Mouse (Mus musculus) heart, embryonic 12.5 days (tissue): ENCODE measurements around the gene Brix1. TPM values are rescaled to one million over a fixed set of nuclear protein-coding genes. Genes with fewer than 3 reads are reported as not detected.

Experiments used
- ATAC-seq: fragments of 200-750 bp; cut with Nextera tagmentation; 2 replicates; pipeline ENCODE4 v1.8.0; 2017; ENCODE audit warnings: moderate TSS enrichment, moderate library complexity; ENCODE audit not compliant: insufficient number of reproducible peaks, low FRiP score
- H3K27ac ChIP-seq: fragments of 300-500 bp; sonication (generic); 2 replicates; pipeline ENCODE4 v1.5.1; 2016; ENCODE audit warnings: mild to moderate bottlenecking, moderate library complexity; ENCODE audit not compliant: poor library complexity, severe bottlenecking
- H3K27me3 ChIP-seq: fragments of 300-500 bp; sonication (generic); replicated peaks from 2 replicates; pipeline ENCODE4 v1.6.1; 2016; ENCODE audit warnings: mild to moderate bottlenecking, moderate library complexity
- H3K36me3 ChIP-seq: fragments of 300-500 bp; sonication (generic); 2 replicates; pipeline ENCODE4 v1.6.1; 2016; ENCODE audit warnings: mild to moderate bottlenecking, moderate library complexity
- H3K4me1 ChIP-seq: fragments of 300-500 bp; sonication (generic); replicated peaks from 2 replicates; pipeline ENCODE4 v1.6.1; 2016; ENCODE audit warnings: mild to moderate bottlenecking
- H3K4me2 ChIP-seq: fragments of 300-500 bp; sonication (generic); 2 replicates; pipeline ENCODE4 v1.6.1; 2016; ENCODE audit warnings: mild to moderate bottlenecking, moderate library complexity
- H3K4me3 ChIP-seq: fragments of 300-500 bp; sonication (generic); 2 replicates; pipeline ENCODE4 v1.5.1; 2016; ENCODE audit warnings: mild to moderate bottlenecking
- H3K9ac ChIP-seq: fragments of 300-500 bp; sonication (generic); 2 replicates; pipeline ENCODE4 v1.6.1; 2016; ENCODE audit warnings: mild to moderate bottlenecking, moderate library complexity
- H3K9me3 ChIP-seq: fragments of 300-500 bp; sonication (generic); replicated peaks from 2 replicates; pipeline ENCODE4 v1.6.1; 2016; ENCODE audit warnings: mild to moderate bottlenecking, moderate library complexity
- WGBS: fragments of 180-500 bp; shearing (Covaris S2); methylation state at CpG from one replicate; pipeline ENCODE4 v1.1.7; 2016; 5-methylcytosine and 5-hydroxymethylcytosine counted together
- polyA plus RNA-seq: library from polyadenylated mRNA; unstranded; fragments of >200 nt; fragmentation: Nextera tagmentation; extraction: Ambion mirVana; gene quantifications from 2 replicates; pipeline ENCODE4 v1.2.1, GENCODE M21; 2016

Gene Brix1
- polyA plus RNA-seq, 1 experiment from 2014 or later: 85.8 TPM

- 89% methylated on average over 11 of the region's 11 CpGs for WGBS
- no peak for ATAC-seq
Measured at GRCm38 (mm10) chr15:10495944-10496343, 10.2 kb upstream of the Brix1 start.

DNA sequence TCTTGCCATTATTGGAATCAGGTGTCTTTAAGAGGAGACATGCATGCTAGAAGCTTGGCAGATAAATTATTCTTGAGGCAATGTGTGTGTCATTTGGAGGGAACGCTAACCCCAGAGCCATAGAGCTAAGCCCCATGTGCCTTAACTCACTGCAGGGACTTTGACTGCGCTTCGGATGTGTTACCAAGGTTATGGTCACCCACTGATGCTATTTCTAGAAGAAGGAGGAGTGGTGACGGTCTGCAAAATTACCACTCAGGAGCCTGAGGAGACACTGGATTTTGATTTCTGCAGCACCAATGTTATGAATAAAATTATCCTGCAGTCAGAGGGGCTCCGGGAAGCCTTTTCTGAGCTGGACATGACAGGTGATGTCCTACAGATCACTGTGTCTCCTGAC is 4.4 kb upstream of the Brix1 start:
- WGBS: 85% methylated on average over 5 of the region's 5 CpGs
- Histone ChIP-seq H3K36me3 (peaks cover 38% of the 10 kb centered on the region), H3K27me3 (no peaks in the 10 kb centered on the region), H3K9me3 (no peaks in the 10 kb centered on the region), H3K9ac (no peak overlapping the region), H3K4me3 (no peak overlapping the region), H3K27ac (no peak overlapping the region), H3K4me2 (no peak overlapping the region), H3K4me1 (0 out of 2 replicates have a peak, but pooled peaks cover 2% of the 10 kb centered on the region)
- no peak for ATAC-seq

More at GRCm38 (mm10) chr15:10495944-10496343, 10.2 kb upstream of the Brix1 start:
- H3K36me3 ChIP-seq: peaks cover 29% of the 10 kb centered on the region
- no peaks in the 10 kb centered on the region for H3K9me3 ChIP-seq
- no peak overlapping the region for H3K4me2 ChIP-seq
- H3K4me3 ChIP-seq: no peak overlapping the region
- H3K4me1 ChIP-seq: no peaks in the 10 kb centered on the region
- no peaks in the 10 kb centered on the region for H3K27me3 ChIP-seq
- H3K9ac ChIP-seq: no peak overlapping the region
- H3K27ac ChIP-seq: no peak overlapping the region

DNA sequence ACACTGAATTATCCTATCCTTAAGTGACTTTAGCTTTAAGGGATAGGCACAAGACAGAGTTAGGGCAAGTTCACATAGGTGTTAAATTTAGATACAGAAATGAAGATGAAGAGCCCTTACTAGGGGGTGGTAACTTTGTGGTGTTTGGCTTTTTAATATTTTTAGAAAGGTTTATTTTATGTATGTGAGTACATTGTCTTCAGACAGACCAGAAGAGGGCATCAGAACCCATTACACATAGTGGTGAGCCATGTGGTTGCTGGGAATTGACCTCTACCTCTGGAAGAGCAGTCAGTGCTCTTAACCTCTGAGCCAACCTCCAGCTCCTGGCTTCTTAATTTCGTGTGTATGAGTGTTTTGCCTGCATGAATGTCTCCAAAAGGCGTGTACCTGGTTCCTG is 1.5 kb upstream of the Brix1 start:
- ATAC-seq: no peak
- H3K27ac ChIP-seq: no peak overlapping the region
- peaks cover 31% of the 10 kb centered on the region for H3K36me3 ChIP-seq
- H3K9me3 ChIP-seq: no peaks in the 10 kb centered on the region
- H3K9ac ChIP-seq: no peak overlapping the region
- H3K4me1 ChIP-seq: peaks cover 11% of the 10 kb centered on the region
- H3K4me3 ChIP-seq: peak overlapping the region; percentile 21; the same call in 1 of the 2 replicates
- no peaks in the 10 kb centered on the region for H3K27me3 ChIP-seq
- 63% methylated on average over 2 of the region's 2 CpGs for WGBS
- H3K4me2 ChIP-seq: peak overlapping the region; percentile 33

GRCm38 (mm10) chr15:10486365-10486839 is 655 bp upstream of the Brix1 start:
- H3K27ac ChIP-seq: peak overlapping the region; percentile 3; the same call in 1 of the 2 replicates
- WGBS: under 1% methylated on average over 18 of the region's 18 CpGs
- H3K36me3 ChIP-seq: peaks cover 33% of the 10 kb centered on the region
- no peaks in the 10 kb centered on the region for H3K27me3 ChIP-seq
- peak overlapping the region; percentile 90 for H3K9ac ChIP-seq
- peak; percentile 35 for ATAC-seq
- H3K4me3 ChIP-seq: peak overlapping the region; percentile 91
- no peaks in the 10 kb centered on the region for H3K9me3 ChIP-seq
- H3K4me1 ChIP-seq: peaks cover 11% of the 10 kb centered on the region
- H3K4me2 ChIP-seq: peak overlapping the region; percentile 95

DNA sequence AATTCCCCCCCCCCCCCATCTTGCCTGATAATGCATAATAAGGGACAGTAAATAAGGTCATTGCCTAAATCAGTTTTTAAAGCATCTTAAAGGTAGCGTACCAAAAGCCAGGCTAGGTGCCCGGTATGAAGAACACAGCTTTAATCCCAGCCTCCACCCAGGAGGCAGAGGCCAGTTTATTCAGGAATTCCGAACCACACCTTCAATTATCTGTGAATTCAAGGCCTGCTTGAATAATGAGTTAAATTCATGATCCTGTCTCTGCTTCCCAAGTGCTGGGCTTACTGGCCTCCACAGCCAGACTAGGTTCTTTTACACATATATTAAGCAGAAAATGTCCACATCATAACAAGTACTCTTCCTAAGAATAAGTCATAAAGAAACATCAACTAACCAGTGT is 14.8 kb downstream of the Brix1 start:
- H3K9me3 ChIP-seq: no peaks in the 10 kb centered on the region
- H3K4me1 ChIP-seq: peaks cover 13% of the 10 kb centered on the region; the same call in 1 of the 2 replicates
- H3K27me3 ChIP-seq: no peaks in the 10 kb centered on the region
- no peak for ATAC-seq
- no peak overlapping the region for H3K27ac ChIP-seq
- H3K4me2 ChIP-seq: peak overlapping the region; percentile 88
- 18% methylated on average over 3 of the region's 3 CpGs for WGBS
- H3K9ac ChIP-seq: peak overlapping the region; percentile 60
- peaks cover 14% of the 10 kb centered on the region for H3K36me3 ChIP-seq
- peak overlapping the region; percentile 80 for H3K4me3 ChIP-seq

DNA sequence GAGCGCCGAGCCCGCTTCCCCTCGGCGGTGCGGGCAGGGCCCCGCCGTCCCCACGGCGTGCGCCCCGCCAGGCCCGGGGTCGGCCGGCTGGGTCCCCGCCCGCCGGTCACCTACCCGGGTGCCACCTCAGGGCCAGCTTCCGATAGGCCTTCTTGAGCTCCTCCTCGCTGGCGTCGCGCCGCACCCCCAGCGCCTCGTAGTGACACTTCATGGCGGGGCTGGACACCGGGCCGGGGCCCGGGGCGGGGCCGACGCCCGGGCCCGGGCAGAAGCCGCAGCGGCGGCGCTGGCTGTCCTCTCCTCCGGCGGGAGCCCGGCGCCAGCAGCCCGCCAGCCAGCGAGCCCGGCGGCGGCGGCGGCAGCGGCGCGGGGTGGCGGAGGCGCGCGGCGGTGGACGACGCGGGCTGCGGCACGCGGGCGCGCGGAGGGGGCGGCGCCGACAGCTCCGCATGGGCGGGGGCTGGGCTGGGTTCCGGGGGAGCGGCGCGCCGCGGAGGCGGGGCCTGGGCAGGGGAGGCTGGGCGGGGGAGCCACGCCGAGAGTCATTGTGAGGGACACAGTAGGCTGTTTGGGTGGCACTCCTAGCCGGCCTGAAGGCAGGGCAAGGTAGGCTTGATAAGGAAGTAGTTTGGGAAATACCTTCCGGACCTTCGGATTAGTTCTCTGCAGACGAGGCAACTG is 15.5 kb downstream of the Brix1 start, which contains the start of gene Dnajc21:
Gene Dnajc21 (minus strand): TSS at position 366 of the 681 bp plus-strand sequence.
- WGBS: 6% methylated on average over 79 of the region's 87 CpGs
- peaks cover 13% of the 10 kb centered on the region; the same call in 1 of the 2 replicates for H3K4me1 ChIP-seq
- peak within 1 kb of the TSS; percentile 80 for H3K4me3 ChIP-seq
- peaks cover 7% of the 10 kb centered on the region for H3K36me3 ChIP-seq
- peak within 1 kb of the TSS; percentile 79 for H3K27ac ChIP-seq
- peak; percentile 99 for ATAC-seq
- H3K9ac ChIP-seq: peak within 1 kb of the TSS; percentile 87
- peak within 1 kb of the TSS; percentile 88 for H3K4me2 ChIP-seq
- no peaks in the 10 kb centered on the region for H3K27me3 ChIP-seq
- no peaks in the 10 kb centered on the region for H3K9me3 ChIP-seq

DNA sequence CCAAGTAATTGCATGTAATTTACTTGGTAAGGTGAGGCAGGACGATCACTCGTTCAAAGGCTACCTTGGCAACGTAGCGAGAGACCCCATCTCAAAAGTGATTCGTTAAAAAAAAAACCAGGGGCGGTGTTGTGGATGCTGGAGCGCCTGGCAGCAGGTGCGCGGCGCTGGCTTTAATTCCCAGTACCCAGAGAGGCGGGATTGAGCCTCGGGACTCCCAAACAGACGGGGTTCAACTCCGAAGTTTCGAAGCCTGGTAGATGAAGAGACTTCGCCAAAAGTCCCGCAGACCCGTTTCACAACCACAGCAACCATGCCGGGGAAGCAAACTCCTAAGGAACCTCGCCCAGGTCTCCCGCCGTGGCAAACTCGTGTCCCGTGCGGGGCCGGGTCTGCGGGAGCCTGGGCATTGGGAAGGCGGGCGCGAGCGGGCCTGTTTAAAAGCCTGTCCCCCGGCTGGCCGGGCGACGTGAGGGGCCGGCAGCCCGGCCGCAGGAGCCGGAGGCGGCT is 16.1 kb downstream of the Brix1 start:
- Histone ChIP-seq H3K9ac (peak overlapping the region; percentile 87), H3K9me3 (no peaks in the 10 kb centered on the region), H3K4me1 (peaks cover 13% of the 10 kb centered on the region; the same call in 1 of the 2 replicates), H3K4me3 (peak overlapping the region; percentile 80), H3K27ac (peak overlapping the region; percentile 79), H3K36me3 (peaks cover 3% of the 10 kb centered on the region; the same call in 1 of the 2 replicates), H3K27me3 (no peaks in the 10 kb centered on the region), H3K4me2 (peak overlapping the region; percentile 88)
- ATAC-seq: no peak
- under 1% methylated on average over 40 of the region's 40 CpGs for WGBS

DNA sequence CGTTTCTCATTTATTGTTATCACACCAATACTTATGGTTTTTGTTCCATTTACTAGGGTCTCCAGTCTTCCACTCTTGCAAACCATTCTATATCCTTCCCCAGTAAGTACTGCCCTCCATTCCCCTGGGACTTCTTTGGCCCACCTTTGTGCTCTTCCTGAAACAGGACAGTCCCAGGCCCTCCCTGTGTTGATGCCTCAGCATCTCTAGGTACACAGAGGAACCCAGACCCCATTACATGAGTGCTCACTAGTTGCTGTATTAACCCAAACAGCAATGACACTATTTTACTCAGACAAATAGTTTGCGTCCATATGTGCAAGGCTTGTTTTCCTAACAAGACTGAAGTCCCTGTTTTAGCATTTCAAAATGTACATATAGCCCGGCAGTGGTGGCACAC is 17.0 kb downstream of the Brix1 start:
- ATAC-seq: no peak
- no peaks in the 10 kb centered on the region for H3K27me3 ChIP-seq
- H3K9ac ChIP-seq: no peak overlapping the region
- WGBS: 75% methylated on average over 3 of the region's 3 CpGs
- H3K27ac ChIP-seq: no peak overlapping the region
- H3K4me2 ChIP-seq: peak overlapping the region; percentile 7; the same call in 1 of the 2 replicates
- peaks cover 13% of the 10 kb centered on the region; the same call in 1 of the 2 replicates for H3K4me1 ChIP-seq
- H3K36me3 ChIP-seq: no peaks in the 10 kb centered on the region
- 0 out of 2 replicates have a peak overlapping the region, but pooled peaks have one; percentile 80 for H3K4me3 ChIP-seq
- no peaks in the 10 kb centered on the region for H3K9me3 ChIP-seq

GRCm38 (mm10) chr15:10464678-10465077 is 21.1 kb downstream of the Brix1 start:
- H3K4me2 ChIP-seq: no peak overlapping the region
- H3K36me3 ChIP-seq: peaks cover 26% of the 10 kb centered on the region
- 82% methylated on average over 3 of the region's 3 CpGs for WGBS
- H3K9me3 ChIP-seq: no peaks in the 10 kb centered on the region
- H3K9ac ChIP-seq: no peak overlapping the region
- no peak for ATAC-seq
- no peak overlapping the region for H3K27ac ChIP-seq
- H3K27me3 ChIP-seq: no peaks in the 10 kb centered on the region
- no peak overlapping the region for H3K4me3 ChIP-seq
- peaks cover 13% of the 10 kb centered on the region; the same call in 1 of the 2 replicates for H3K4me1 ChIP-seq

- Histone ChIP-seq H3K4me3 (no peak overlapping the region), H3K9ac (no peak overlapping the region), H3K36me3 (peaks cover 35% of the 10 kb centered on the region), H3K27me3 (no peaks in the 10 kb centered on the region), H3K27ac (no peak overlapping the region), H3K9me3 (no peaks in the 10 kb centered on the region), H3K4me1 (0 out of 2 replicates have a peak, but pooled peaks cover 9% of the 10 kb centered on the region), H3K4me2 (no peak overlapping the region)
- ATAC-seq: no peak
- WGBS: 84% methylated on average over 5 of the region's 5 CpGs
Measured at GRCm38 (mm10) chr15:10463555-10463954, 22.2 kb downstream of the Brix1 start.

DNA sequence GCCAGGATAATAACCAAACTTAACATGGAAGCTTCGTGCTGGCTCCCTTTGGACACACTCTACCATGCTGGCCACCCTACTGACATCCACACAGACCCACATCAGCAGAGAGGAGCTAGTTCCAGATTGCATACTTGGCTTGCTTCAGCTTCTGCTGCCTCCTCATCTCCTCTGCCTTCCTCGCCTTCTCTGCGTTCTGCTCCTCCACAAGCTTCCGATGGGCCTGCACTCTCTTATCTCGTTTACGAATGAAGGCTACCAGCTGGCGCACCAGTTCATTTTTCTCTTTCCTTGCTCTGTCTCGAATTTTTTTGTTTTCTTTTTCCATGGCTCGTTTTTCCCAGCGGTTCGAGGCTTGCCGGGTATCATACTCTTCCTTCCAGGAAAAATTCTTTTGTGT is 24.8 kb downstream of the Brix1 start:
- 67% methylated on average over 12 of the region's 12 CpGs for WGBS
- H3K27me3 ChIP-seq: no peaks in the 10 kb centered on the region
- ATAC-seq: no peak

More for the DNA sequence above, 24.8 kb downstream of the Brix1 start:
- Histone ChIP-seq H3K9me3 (no peaks in the 10 kb centered on the region), H3K36me3 (peaks cover 53% of the 10 kb centered on the region), H3K27ac (no peak overlapping the region), H3K4me2 (no peak overlapping the region), H3K4me1 (no peaks in the 10 kb centered on the region), H3K4me3 (no peak overlapping the region), H3K9ac (no peak overlapping the region)
